Mouse (Mus musculus) left cerebral cortex, adult 18-20 months (tissue): ENCODE results near the gene Ctcfl. TPM values are rescaled to one million over a fixed set of nuclear protein-coding genes. Genes with fewer than 3 reads are reported as not detected.

Experiments
- DNase-seq, 2 experiments: peaks; one replicate each; pipeline ENCODE4 v3.0.0; 2021 to 2022; ENCODE audit warnings: low spot score in 2 of 2, mixed read lengths in 1 of 2
- long read RNA-seq, 2 experiments: library from polyadenylated mRNA; stranded (forward); transcript quantifications; one replicate each; pipeline ENCODE4 v2.0.0; 2021
- total RNA-seq, 2 experiments: library from RNA; stranded (reverse); gene quantifications; 2 replicates each; pipeline ENCODE4 v1.2.3; 2021

Gene Ctcfl
- not detected for total RNA-seq
- long read RNA-seq, experiment 1: 0 reads
- long read RNA-seq, experiment 2: 0 reads

DNA sequence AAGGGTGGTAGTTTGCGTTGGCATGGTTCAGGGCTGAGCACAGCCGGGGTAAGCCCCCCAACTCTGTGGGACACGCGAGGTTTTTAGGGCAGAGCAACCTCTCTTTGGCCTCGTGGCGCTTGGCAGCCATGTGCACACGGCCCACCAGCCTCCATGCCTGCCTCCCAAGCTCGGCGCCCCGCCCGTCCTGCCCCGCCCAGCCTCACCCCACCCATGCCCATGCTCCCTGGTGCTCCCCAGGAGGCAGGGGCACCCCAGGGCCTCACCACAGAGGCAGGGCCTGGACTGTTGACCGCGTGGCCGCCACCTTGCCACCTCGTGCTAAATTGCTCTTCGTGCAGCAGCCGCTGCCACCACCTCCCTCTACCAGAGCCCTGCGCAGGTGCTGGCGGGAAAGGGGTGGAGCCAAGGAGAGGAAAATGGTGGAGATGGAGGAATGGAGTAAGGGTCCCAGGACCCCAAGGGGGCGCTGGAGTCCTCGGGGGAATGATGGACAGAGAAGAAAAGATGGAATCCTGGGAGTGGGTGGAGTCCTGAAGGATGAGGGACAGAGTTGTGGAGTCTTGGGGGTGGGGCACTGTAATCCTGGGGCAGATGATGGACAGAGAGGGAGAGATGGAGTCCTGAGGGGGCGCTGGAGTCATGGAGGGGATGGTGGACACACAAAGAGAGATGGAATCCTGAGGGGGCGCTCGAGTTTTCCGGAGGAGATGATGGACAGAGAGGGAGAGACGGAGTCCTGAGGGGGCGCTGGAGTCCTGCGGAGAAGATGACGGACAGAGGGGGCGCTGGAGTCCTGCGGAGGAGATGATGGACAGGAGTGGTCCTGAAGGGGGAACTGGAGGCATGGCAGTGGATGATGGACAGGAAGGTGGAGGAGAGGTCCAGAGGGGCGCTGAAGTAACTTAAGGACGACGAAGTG, at the start of gene Ctcfl:
Gene Ctcfl (minus strand): TSS at position 503 of the 922 bp plus-strand sequence.
- DNase-seq: no peak

DNA sequence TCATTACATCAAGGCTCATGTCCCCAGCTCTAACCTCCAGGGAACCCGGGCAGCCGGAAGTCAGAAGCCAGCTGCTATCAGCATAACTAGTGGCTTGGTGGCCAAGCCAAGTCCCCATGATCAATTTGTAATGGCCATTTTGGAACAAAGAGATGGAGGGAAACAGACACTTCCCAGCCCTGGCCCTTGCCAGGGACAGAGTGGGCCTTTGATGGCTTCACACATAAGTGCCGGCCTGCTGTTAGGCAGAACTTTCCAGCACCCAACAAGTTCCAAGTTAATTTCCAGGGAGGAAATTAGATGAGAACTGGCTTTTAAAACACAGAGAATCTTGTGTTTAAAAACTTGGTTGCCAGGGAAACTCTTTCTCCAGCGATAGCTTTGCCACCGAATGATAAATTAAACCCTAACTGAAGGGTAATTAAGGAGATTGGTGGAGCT, 49.1 kb upstream of the Ctcfl start:
- DNase-seq: no peak

DNA sequence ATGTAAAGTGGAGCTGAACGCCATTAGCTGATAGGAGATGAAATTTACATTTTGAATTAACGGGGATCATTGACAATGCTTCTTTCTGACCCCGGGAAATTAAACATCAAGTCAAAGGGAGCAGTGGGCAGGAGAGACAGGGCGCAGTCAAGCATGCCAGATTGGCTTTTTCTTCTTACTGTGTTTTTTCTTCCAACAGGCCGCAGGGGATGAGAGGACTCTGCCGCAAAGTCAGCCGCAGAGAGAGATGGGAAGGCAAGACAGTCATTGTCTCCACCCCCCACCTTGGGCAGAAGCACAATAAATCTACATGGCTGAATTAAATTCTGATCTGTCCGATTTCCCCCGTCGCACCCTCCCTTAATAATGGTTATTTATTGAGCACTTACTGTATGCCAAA, 46.0 kb upstream of the Ctcfl start:
- no peak for DNase-seq

DNA sequence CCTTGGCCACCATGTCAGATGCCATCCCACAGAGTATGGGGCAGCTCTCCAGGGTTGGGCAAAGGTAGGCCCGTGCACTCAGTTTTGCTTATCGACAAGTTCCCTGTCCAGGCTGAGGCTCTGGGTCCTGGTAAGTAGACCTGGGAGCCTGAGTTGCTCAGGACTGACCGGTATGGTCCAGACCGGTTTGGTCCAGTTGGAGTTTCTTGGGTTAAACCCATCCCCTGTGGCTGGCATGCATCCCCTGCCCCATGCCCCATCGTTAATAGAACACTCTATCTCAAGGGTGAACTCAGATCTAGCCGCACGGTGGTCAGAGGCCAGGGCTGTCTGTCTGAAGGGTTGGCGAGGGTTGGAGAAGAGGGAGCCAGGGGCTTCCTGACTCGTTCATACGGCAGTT, 45.6 kb upstream of the Ctcfl start:
- no peak for DNase-seq

DNA sequence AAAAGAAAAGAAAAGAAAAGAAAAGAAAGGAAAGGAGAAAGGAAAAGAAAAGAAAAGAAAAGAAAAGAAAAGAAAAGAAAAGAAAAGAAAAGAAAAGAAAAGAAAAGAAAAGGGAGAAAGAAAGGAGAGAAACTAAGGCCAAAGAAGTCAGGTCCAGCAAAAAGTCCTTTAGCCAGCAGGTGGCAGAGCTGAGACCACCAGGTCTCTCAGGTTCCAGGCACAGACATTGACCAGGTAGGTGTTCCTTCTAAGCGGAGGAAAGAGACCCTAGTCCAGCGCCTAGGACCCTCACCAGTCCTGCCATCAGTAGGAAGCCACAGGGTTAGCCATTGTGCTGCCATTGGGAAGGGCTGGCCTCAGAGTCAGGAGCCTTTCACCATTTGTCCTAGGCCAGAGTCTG, 45.0 kb upstream of the Ctcfl start:
- DNase-seq: peak in 1 of 2 experiments; percentile 30

DNA sequence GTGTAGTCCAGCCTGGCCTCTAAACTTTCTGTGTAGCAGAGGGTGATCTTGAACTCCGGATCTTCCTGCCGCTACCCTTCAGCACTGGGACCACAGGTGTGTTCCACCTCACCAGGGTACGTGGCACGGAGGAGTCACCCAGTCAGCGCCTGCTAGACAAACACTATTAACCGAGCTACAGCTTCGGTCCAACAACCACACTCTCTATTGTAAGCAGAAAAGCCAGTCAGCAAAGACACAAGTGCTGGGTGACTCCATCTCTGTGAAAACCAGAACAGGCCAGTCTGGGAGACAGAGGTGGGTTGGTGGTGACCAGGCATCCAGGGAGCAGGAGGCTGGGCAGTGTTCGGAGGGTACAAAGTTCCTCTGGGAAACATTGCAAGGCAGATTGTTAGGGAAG, 44.1 kb upstream of the Ctcfl start:
- no peak for DNase-seq

DNA sequence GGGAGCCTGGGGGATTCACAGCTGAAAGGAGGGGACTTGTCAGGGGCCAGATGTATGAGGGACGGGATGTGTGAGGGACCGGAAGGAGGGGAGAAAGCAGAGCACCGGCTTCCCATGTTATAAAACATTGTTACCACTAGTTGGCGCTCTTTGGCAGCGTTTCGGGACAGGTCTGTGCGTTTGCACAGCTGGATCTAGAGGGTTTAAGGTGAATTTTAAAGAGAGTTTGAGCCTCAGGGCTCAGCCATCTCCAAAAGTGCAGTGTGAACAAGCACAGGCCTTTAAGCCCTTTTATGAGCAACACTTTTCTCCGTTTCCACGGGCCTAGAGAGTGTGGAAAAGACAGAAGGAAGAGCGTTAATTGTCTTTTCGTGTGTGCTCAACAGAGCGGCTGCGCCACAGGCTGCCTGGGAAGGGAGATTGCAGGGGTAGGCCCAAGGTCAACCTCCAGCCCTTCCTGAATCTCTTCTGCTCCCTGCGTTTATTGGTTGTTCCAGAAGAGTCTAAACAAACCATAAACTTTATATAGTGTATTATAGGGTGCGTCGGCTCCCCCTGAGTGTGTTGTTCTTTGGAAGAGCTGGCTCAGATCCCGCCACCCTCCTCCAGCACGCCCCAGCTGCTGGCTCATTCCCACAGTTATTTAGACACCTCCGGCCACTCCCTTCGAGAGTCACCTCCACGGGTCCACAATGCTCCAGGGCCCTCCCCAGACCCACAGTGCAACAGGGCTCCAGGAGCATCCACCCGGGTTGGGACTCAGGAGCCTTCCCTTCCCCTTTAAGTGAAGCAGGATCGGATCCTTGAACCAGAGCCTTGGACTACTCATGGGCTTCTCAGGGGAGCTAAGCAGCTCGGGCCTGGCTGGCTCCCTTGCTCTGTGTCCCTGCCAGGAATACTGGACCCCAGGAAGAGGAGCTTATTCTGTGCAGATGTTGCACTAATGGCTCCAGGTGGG, 40.3 kb upstream of the Ctcfl start:
- DNase-seq: peak; percentile 22 to 42

DNA sequence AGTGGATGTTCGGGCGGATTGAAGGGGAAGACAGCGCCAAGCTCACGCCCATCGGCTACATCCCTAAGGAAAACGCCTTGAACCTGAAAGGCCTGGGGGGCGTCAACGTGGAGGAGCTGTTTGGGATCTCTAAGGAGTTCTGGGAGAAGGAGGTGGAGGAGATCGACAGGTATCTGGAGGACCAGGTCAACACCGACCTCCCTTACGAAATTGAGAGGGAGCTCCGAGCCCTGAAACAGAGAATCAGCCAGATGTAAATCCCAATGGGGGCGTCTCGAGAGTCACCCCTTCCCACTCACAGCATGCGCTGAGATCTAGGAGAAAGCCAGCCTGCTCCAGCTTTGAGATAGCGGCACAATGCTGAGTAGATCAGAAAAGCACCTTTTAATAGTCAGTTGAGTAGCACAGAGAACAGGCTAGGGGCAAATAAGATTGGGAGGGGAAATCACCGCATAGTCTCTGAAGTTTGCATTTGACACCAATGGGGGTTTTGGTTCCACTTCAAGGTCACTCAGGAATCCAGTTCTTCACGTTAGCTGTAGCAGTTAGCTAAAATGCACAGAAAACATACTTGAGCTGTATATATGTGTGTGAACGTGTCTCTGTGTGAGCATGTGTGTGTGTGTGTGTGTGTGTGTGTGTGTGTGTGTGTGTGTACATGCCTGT, 39.2 kb upstream of the Ctcfl start:
- no peak for DNase-seq

DNA sequence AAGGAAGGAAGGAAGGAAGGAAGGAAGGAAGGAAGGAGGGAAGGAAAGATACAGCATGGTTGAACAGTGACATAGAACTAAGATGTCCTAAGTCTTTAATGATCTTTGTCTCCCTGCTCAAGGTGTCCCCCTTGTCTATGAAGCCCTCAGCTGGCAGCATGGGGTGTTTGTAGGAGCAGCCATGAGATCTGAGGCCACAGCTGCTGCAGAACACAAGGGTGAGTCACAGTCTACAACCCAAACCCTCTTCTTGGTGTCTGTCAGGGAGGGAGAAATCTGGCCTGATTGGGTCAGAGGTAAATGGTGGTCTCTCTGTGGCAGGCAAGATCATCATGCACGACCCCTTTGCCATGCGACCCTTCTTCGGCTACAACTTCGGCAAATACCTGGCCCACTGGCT, 38.5 kb upstream of the Ctcfl start:
- DNase-seq: no peak

DNA sequence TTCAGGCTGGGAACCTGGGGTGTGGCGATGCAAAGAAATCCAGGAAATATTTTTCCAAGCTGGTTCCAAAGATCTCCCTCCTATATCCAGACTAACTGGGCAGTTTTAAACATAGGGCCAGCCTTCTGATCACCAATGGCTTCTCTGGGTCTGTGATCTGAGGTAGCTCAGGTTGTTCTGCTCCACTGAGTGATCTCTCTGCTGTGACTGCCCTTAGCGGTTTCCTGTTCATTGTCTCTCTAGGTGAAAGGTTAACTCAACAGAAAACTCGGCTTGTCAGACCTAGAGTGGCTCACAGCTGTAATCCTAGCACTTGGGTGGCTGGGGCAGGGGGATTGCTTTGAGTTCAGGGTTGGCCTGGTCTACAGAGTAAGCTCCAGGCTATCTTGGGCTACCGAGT, 38.1 kb upstream of the Ctcfl start:
- no peak for DNase-seq

DNA sequence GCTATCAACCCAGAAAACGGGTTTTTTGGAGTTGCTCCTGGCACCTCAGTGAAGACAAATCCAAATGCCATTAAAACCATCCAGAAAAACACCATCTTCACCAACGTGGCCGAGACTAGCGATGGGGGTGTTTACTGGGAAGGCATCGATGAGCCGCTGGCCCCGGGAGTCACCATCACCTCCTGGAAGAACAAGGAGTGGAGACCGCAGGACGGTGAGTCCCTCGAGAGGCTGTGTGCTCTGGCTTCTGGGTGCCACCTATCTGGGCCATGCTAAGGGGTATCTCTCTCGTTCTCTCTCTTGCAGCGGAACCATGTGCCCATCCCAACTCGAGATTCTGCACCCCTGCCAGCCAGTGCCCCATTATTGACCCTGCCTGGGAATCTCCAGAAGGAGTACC, 37.6 kb upstream of the Ctcfl start:
- DNase-seq: no peak

DNA sequence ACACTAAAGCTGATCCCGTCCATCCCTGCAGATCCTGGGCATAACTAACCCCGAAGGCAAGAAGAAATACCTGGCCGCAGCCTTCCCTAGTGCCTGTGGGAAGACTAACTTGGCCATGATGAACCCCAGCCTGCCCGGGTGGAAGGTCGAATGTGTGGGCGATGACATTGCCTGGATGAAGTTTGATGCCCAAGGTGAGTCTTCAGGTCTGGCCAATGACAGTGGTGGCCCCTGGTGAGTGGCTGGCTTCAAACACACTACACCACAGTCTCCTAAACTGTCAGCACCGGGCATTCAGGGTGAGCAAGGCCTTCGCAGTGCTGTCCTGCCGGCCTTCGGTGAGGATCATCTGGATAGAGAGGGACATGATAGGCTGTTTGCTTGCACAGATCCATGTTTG, 36.6 kb upstream of the Ctcfl start:
- DNase-seq: no peak

DNA sequence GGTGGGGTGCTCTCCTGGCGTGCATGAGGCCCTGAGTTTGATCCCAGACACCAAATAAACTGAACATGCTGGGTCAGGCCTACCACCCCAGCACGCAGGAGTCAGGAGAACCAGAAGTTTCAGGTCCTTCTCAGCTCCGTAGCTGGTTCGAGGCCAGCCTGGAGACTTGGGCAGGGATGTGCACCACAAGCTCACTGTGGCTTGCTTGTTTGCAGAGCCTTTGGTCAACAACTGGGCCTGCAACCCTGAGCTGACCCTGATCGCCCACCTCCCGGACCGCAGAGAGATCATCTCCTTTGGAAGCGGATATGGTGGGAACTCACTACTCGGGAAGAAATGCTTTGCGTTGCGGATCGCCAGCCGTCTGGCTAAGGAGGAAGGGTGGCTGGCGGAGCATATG, 35.6 kb upstream of the Ctcfl start:
- no peak for DNase-seq

DNA sequence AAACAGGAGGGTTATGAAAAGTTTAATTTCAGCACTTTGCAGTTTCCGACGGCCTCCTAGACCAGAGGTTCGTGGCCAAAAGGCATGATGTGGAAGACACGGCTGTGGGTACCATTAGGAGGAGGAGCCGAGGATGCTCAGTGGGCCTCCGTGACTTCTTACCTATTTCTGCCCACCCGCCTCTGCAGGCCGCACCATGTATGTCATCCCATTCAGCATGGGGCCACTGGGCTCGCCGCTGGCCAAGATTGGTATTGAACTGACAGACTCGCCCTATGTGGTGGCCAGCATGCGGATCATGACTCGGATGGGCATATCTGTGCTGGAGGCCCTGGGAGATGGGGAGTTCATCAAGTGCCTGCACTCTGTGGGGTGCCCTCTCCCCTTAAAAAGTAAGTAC, 35.2 kb upstream of the Ctcfl start:
- no peak for DNase-seq

DNA sequence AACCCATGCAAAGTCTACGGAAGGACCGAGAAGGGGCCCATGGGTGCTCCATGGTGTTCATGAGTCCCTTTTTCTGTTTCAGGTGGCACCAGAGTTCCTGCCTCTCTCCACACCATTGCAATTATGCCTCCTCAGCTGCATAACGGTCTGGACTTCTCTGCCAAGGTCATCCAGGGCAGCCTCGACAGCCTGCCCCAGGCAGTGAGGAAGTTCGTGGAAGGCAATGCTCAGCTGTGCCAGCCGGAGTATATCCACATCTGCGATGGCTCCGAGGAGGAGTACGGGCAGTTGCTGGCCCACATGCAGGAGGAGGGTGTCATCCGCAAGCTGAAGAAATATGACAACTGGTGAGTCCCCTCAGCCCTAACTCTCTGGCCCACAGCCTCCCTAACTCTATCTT, 33.9 kb upstream of the Ctcfl start:
- DNase-seq: no peak

DNA sequence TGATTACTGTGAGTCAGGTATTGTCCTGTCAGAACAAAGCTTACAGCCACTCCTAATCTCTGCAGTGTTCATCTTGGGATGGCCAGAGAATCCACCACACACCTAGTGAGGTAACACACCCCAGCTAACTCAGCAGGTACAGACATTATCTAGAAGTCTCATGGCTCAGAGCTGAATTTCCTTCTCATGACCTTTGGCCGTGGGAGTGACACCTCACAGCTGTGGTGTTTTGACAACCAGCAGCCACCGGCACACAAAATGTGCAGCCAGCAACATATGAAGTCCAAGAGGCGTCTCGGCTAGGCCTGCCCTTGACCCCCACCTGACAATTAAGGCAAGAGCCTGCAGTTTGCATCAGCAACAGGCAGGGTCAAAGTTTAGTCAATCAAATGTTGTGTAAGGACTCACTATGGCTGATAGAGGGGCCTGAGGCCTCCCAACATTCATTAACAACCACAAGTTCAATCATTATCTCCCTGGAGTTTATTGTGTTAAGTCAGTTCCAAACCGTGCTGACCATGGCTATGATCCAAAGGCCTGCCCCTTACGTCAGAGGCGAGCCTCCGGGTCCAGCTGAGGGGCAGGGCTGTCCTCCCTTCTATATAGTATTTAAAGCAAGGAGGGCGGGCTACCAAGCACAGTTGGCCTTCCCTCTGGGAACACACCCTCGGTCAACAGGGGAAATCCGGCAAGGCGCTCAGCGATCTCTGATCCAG, 33.3 kb upstream of the Ctcfl start, which contains the start of gene Pck1:
Gene Pck1 (plus strand): TSS at position 613 of the 716 bp plus-strand sequence.
- no peak for DNase-seq

DNA sequence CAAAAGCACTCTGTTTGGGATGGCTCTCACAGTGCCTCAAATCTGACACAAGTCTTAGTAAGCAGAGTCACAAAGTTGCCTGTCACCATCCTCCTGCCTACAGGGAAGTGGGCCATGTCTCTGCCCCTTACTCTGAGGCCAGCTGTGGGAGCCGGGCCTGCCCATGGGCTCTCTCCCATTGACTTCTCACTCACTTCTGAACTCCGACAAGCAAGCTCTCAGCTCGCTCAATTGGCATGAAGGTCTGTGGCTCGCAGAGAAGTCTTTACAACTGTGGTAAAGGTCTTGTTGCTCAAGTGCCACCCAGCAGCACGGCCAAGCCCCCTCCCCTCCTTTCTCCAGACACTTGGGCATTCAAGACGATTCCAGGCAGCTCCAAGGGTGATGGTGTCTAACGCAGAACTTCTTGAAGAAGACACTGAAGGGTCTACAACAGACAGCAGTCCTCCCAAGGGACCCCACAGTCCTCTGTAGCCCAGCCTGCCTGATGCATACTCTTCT, 32.5 kb upstream of the Ctcfl start:
- DNase-seq: no peak

DNA sequence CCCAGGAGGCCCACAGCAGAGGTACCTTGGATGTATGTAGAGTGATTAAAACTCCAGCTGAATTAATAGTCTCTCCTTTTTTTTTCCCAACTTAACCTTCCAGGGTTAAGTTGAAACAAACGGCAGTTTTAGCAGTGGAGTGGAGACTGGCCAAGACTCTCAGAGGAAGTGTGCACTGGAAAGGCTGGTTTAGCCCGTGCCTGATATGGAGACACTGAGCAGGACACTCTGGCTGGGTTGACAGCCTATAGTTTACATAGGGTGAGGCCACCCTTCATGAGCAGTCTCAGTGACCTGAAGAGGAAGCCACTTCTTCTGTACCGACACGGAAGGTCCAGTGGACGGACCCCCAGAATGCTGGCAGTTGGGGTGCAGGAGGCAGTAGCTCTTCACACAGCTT, 32.0 kb upstream of the Ctcfl start:
- no peak for DNase-seq

DNA sequence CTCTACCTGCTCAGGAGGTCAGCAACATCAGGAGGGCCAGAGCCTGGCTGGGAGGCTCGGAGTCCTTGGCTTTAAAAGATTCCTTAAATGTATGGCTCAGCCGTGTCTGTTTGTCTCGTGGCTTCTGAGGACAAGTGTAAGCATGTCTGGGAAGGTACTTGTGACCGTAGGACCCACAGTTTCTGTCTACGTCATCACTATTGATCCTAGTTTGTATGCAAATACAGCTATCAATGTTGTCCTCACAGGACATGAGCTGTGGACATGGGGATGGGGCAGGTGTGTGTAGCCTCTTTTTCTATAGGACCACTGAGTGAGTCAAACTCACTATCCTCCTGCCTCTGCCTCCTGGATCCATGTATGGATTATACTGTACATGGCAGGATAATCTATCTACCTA, 28.7 kb upstream of the Ctcfl start:
- DNase-seq: no peak

DNA sequence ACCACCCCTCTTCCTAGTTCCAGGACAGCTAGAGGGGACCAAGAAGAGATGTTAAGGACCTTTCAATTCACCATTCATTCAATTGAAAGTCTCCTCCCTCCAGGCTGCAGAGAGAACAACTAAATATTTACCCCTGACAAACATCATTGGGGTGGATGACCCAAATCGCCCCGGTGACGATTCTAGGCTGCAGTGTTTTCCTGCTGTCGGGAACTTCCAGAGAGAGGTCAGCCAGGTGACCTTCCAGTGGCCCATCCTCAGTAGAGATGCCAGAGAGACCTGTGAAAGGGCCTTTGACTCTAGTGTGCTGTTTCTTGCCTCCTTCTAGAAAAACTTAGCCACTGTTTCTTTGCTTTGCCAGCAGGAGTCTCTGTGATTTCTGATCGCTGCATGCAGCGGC, 27.4 kb upstream of the Ctcfl start:
- no peak for DNase-seq
